Mouse (Mus musculus) neutrophil, adult 5-6 weeks (primary cell): ENCODE data around the gene Csnk1d. TPM values are rescaled to one million over a fixed set of nuclear protein-coding genes. Genes with fewer than 3 reads are reported as not detected.

Experiments
- ATAC-seq: fragments of 151-379, 151-347 bp; 2 replicates; pipeline ENCODE4 v1.8.0; 2017; ENCODE audit warnings: mild to moderate bottlenecking, moderate TSS enrichment; ENCODE audit not compliant: insufficient number of reproducible peaks, poor library complexity, low FRiP score, severe bottlenecking; ENCODE audit errors: extremely low read depth
- total RNA-seq: library from RNA; stranded (forward); fragments of 200-1000 nt; gene quantifications from 2 replicates; pipeline ENCODE4 v1.2.3, GENCODE M21; 2017

The Csnk1d gene
- total RNA-seq, 1 experiment from 2014 or later = 89.3 TPM

- ATAC-seq = peak; percentile 31
Observed at GRCm38 (mm10) chr11:120990126-120990781, 876 bp downstream of the Csnk1d start.

DNA sequence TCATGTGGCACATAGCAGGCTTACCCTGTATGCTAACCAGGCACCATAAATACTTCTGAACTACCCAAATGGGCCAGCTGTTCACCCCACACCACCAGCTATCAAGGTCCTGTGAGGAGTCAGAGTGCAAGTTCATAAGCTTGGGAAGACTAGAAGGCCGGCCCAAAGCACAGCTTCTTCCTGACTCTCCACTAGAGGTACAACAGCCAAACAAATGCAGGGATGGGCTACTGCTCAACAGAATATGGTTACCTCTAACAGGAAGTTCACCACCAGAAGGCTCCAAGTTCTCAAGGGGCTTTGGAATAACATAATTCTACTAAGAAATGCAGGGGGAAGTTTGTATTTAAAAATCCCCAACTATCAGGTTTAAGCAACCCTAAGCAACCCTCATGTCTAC is 1.6 kb downstream of the Csnk1d start:
- no peak for ATAC-seq

DNA sequence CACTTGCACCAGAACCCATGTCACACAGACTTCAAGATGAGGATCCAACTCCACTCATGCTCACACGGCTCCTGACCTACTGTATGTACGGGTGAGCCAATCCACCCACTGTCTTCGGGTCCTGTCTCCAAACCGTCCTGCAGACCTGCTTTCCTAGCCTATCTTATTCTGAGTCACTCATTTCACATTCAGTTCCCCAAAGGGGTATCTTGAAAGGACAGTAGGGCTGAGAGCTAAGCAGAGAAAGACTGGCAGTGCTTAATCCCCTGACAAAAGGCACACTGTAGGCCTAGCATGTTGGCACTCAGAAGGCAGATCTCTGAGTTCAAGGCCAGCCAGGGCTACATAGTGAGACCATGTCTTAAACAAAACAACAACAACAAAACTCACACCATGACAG is 2.7 kb downstream of the Csnk1d start:
- ATAC-seq = no peak

- ATAC-seq = no peak
Observed at GRCm38 (mm10) chr11:120987608-120988007, 3.5 kb downstream of the Csnk1d start.

DNA sequence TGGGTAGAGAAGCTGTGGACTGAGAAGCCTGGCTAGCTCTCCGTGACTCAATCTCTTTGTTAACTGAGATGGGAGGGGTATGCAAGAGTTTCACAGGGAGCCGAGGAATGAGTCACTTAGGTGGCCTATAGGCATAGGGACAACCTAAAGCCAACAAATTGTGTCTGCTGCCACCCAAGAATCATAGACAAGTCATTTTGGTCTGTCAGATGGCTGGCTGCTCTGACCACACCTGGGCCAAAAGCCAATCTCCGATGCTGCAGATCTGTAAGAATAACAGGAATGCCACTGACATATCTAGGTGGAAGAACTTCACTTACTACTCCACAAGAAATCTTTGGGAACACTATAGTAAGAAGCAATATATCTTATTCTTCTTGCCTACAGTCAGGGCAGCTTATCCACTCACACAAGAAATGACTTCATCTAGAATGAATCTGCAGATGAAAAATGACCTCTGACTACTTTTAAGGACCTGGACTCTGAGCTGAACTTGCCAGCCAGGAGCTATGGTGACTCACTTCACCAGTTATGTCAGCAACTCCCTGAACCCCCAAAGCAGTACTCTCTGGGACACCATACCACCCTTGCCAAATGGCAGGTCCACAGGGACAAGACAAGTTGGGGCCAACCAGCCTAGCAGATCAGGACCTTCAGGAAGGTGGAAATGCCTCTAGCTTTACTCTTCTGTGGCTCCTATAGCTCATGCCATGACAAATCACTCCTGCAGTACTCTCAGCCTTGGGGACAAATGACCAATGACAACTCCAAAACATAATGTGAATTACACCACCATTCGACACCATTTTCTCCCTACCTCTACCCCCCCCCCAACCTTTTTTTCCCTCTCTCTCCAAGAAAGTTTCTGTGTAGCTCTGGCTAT is 6.4 kb downstream of the Csnk1d start:
- no peak for ATAC-seq

- no peak for ATAC-seq
Observed at GRCm38 (mm10) chr11:120982459-120982858, 8.7 kb downstream of the Csnk1d start.

DNA sequence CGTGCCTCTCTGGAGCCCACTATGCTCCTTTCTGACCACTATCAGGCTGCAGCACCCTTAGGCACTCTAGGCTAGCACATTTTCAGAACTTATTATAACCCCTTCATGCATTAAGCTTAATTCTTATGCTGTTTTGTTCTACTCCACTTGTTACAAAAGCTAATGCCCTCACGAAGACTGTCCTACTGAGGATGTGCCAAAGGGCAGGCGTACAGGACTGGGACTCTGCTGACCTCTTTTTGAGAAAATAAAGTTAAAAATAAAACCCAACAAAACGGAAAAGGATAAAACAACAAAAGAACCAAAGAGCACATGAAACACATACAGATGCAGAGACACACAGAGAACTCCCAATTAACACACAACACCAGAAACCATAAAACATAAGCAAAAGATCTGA is 9.5 kb downstream of the Csnk1d start:
- ATAC-seq = no peak

GRCm38 (mm10) chr11:120980427-120981035 is 10.6 kb downstream of the Csnk1d start:
- ATAC-seq = no peak

DNA sequence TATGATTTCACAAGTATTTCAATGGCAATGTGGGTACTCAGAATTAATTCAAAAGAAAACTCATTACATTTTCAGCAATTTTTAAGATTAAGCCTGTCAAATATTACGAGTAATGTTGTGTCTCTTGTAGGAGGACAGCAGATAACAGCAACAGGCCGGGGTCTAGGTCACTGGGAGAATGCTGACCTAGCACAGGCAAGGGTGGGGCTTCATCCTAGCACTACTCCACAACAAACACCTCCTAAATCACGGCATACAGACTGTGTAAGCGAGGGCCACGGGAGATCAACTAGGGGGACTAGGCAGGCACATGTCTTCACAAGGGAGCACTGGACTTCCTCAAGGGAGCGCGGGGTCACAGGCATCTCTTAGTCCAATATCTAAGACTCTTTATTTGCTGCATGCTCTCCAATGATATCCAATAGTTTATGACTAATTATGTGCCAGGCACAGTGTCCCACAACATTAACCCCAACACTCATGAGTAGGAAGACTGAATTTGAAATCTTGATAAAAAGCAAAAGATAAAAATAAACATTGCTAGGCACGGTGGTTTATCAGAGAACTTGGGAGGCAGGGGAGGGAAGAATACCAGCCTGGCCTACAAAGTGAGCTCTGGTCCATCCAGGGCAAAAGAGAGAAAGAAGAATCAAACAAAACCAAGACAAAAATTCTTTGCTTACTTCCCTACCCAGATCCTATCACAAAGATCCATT is 11.3 kb downstream of the Csnk1d start:
- no peak for ATAC-seq

GRCm38 (mm10) chr11:120973318-120973717 is 17.8 kb downstream of the Csnk1d start:
- no peak for ATAC-seq

DNA sequence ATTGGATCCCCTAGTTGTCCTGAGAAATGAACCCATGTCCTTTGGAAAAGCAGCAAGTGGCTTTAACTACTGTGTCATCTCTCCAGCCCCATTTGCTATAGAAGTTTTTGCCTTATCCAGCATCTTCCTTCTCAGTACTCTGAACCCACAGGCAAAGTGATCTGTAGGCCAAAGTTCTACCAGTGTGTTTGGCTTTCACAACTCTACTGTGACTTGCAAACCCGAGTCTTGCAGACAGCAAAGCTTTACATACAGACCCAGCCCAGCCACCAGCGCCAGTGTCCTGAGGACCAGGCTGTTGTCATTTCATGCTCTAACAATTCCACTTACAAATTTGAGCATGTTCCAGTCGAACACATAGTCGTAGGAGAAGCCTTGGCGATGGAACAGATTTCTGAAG is 19.9 kb downstream of the Csnk1d start:
- ATAC-seq = no peak

- no peak for ATAC-seq
Observed at GRCm38 (mm10) chr11:120969742-120970141, 21.4 kb downstream of the Csnk1d start.

- no peak for ATAC-seq
Observed at GRCm38 (mm10) chr11:120965587-120965986, 25.5 kb downstream of the Csnk1d start.

- ATAC-seq = no peak
Observed at GRCm38 (mm10) chr11:120964195-120965157, 26.7 kb downstream of the Csnk1d start.

DNA sequence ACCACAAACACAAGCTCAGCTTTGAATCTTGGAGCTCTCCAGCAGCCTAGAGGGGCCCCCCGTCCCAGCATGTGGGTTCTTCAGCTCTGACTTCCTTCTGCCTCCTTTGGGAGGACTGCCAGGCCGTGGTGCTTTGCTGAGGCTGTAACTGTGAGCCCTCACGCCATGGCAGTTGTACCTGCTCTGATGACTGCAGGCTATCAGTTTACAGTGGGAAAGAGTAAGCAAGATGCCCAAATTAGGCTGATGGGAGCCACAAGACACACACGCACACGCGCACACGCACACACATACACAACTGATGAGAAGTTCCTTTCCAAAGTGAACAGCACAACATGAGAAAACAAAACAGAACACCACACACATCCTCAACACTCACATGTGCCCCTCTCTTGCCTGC is 28.2 kb downstream of the Csnk1d start:
- ATAC-seq = no peak

DNA sequence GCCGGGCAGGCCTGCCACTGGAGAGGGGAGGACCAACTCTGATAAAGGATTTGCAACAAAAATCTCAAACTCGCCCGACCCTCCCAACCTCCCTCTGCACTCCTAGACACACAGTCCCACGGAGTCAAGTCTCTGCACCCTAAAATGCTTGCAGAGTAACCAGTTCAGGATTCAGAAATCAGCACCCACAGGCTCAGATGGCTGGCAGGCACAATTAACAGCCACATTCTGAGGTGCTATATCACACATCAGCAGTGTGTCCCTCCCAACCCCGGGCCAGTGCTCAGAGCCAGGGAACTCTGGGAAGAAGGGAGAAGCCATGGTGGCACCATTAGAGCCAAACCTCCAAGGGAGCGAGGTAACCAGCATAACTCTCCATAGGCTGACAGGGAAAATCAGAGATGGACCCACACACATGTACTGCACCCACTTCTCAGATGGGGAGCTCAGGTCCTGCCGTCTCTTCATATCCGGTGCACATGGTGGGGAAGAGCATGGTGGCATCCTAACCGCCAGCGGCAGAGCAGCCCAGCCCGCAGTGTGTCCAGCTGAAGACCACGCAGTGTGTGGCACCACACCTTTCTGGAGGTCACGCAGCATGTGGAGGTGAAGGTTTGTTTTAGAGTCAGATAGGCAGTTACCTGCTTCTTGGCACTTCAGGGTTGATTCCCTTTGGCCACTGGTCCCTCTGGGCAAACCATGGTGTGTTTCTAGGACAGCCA is 28.9 kb downstream of the Csnk1d start:
- ATAC-seq = no peak

- ATAC-seq = no peak
Observed at GRCm38 (mm10) chr11:120961594-120961993, 29.5 kb downstream of the Csnk1d start.

GRCm38 (mm10) chr11:120960248-120960647 is 30.9 kb downstream of the Csnk1d start:
- ATAC-seq = no peak
